Mouse (Mus musculus) midbrain, embryonic 11.5 days (tissue): ENCODE measurements around the gene Gm21818. TPM values are rescaled to one million over a fixed set of nuclear protein-coding genes. Genes with fewer than 3 reads are reported as not detected.
"Not testable (repeated sequence)": the region's sequence is repeated elsewhere in the genome, so short reads cannot be mapped to it uniquely, and the experiment has no call there.

ENCODE experiments used
- ATAC-seq: fragments of 200-750 bp; cut with Nextera tagmentation; 2 replicates; pipeline ENCODE4 v1.8.0; 2017; ENCODE audit warnings: moderate TSS enrichment, moderate library complexity; ENCODE audit not compliant: low FRiP score
- DNase-seq: peaks from one replicate; pipeline ENCODE4 v3.0.0; 2015; ENCODE audit warnings: low spot score; ENCODE audit errors: missing footprints
- H3K27ac ChIP-seq: fragments of 300-500 bp; sonication (generic); 2 replicates; pipeline ENCODE4 v1.5.1; 2014; ENCODE audit warnings: low read depth, low read length
- H3K27me3 ChIP-seq: fragments of 300-500 bp; sonication (generic); 2 replicates; pipeline ENCODE4 v1.6.1; 2014; ENCODE audit warnings: mild to moderate bottlenecking, low read length, moderate library complexity, mixed read lengths; ENCODE audit not compliant: control insufficient read depth, insufficient read depth
- H3K36me3 ChIP-seq: fragments of 300-500 bp; sonication (generic); 2 replicates; pipeline ENCODE4 v1.6.1; 2014; ENCODE audit warnings: mild to moderate bottlenecking, low read length, moderate library complexity, mixed read lengths; ENCODE audit not compliant: control insufficient read depth, insufficient read depth
- H3K4me1 ChIP-seq: fragments of 300-500 bp; sonication (generic); 2 replicates; pipeline ENCODE4 v1.6.1; 2014; ENCODE audit warnings: low read length; ENCODE audit not compliant: control insufficient read depth, insufficient read depth
- H3K4me2 ChIP-seq: fragments of 300-500 bp; sonication (generic); 2 replicates; pipeline ENCODE4 v1.6.1; 2014; ENCODE audit warnings: mild to moderate bottlenecking, moderate library complexity
- H3K4me3 ChIP-seq: fragments of 300-500 bp; sonication (generic); 2 replicates; pipeline ENCODE4 v1.5.1; 2014; ENCODE audit warnings: low read depth, low read length
- H3K9ac ChIP-seq: fragments of 300-500 bp; sonication (generic); 2 replicates; pipeline ENCODE4 v1.6.1; 2014; ENCODE audit warnings: low read length
- H3K9me3 ChIP-seq: fragments of 300-500 bp; sonication (generic); 2 replicates; pipeline ENCODE4 v1.6.1; 2016; ENCODE audit warnings: low read length; ENCODE audit not compliant: control insufficient read depth
- WGBS: fragments of 180-500 bp; shearing (Covaris S2); extraction: QIAGEN DNeasy Blood & Tissue Kit; methylation state at CpG from one replicate; pipeline ENCODE4 v1.1.7; 2014; 5-methylcytosine and 5-hydroxymethylcytosine counted together
- polyA plus RNA-seq: library from polyadenylated mRNA; unstranded; fragments of >200 nt; fragmentation: Nextera tagmentation; extraction: Ambion mirVana; gene quantifications from 2 replicates; pipeline ENCODE4 v1.2.1, GENCODE M21; 2014

Gene Gm21818
- polyA plus RNA-seq, 1 experiment from 2014 or later: not detected

- not testable (repeated sequence) for H3K27ac ChIP-seq, H3K27me3 ChIP-seq, H3K9ac ChIP-seq, H3K4me3 ChIP-seq, H3K36me3 ChIP-seq, H3K9me3 ChIP-seq, H3K4me2 ChIP-seq, H3K4me1 ChIP-seq, DNase-seq
- 95% methylated on average over 16 of the region's 25 CpGs for WGBS
- 0 out of 2 replicates have a peak, but pooled peaks have one; percentile 35 for ATAC-seq
Measured at GRCm38 (mm10) chr13:120223012-120223659, 50.9 kb downstream of the Gm21818 start.

Other genes starting within 250 kb of the Gm21818 start
- gene Gm21761, start 243.2 kb upstream of the Gm21818 start, polyA plus RNA-seq: not detected in 2 replicates
- gene B020031M17Rik, start 221.6 kb upstream of the Gm21818 start, polyA plus RNA-seq: not detected in 2 replicates
- not detected in 2 replicates for gene Gm36079, start 145.4 kb upstream of the Gm21818 start, polyA plus RNA-seq
- gene Gm21188, start 120.2 kb upstream of the Gm21818 start, polyA plus RNA-seq: not detected in 2 replicates
- not detected in 2 replicates for gene Gm20767, start 32.2 kb upstream of the Gm21818 start, polyA plus RNA-seq
- gene Gm21762, start 43.5 kb downstream of the Gm21818 start, polyA plus RNA-seq: not detected in 2 replicates
- not detected in 2 replicates for gene Gm21731, start 66.7 kb downstream of the Gm21818 start, polyA plus RNA-seq
- not detected in 2 replicates for gene AF067061, start 90.7 kb downstream of the Gm21818 start, polyA plus RNA-seq
- gene BC147527, start 128.0 kb downstream of the Gm21818 start, polyA plus RNA-seq: 0.26 TPM in 1 of 2 replicates, not detected in the other
- not detected in 2 replicates for gene Tcstv3, start 144.4 kb downstream of the Gm21818 start, polyA plus RNA-seq